Mouse (Mus musculus): ENCODE results near the gene Ucn3.

GRCm38 (mm10) chr13:3899301-3899700 lies 45.8 kb downstream of the Ucn3 start:
- TF ChIP-seq CTCF (IDR thresholded peaks at IDR 0.05; ENCODE audit: low read depth) = no peak
- no peak for TF ChIP-seq EP300 (IDR thresholded peaks at IDR 0.05; ENCODE audit: low read depth)
